Mouse (Mus musculus) sigmoid colon, adult 10 weeks (tissue): ENCODE measurements around the gene Ano6. TPM values are rescaled to one million over a fixed set of nuclear protein-coding genes. Genes with fewer than 3 reads are reported as not detected.

Source experiments
- polyA plus RNA-seq: library from polyadenylated mRNA; stranded (reverse); fragments of 350-450 nt; fragmentation: Illumina TruSeq; extraction: RNeasy Lipid Tissue Mini Kit (QIAGEN cat#74804); gene quantifications from one replicate; pipeline ENCODE4 v1.2.3, GENCODE M21; 2014; ENCODE audit warnings: low read depth, low replicate concordance

Ano6 gene
- polyA plus RNA-seq, result 13.2 TPM

DNA sequence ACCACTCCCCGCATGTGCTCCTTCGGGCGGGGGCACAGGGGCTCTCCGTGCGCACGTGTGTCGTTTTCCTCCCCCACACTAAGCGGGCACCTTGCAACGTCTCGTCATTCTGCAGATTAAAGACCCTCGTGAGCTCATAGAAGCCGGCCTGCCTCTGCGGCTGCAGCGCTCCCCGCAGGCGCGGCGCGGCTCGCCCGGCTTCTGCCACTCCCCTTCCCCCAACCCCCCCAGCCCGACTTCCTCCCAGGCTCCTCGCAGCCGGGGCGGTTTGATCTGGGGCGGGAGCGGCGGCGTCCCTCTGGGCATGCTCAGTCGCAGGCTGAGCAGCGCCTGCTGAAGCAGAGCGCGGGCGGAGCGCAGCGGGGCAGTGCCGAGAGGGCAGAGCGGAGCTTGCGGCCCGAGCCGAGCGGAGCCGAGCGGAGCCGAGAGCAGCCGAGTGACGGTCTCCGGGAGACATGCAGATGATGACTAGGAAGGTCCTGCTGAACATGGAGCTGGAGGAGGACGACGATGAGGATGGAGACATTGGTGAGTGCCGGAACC lies at the start of gene Ano6:
Gene Ano6 (plus strand): TSS at position 315 of the 543 bp plus-strand sequence.

Other genes with a start within 250 kb of the Ano6 start
- gene Dbx2, start 134.9 kb upstream of the Ano6 start, polyA plus RNA-seq, result not detected